Mouse (Mus musculus) kidney, postnatal 4 days (tissue): ENCODE measurements around the gene Ube2z.
A peak's percentile ranks its signal among the peaks of the same experiment; 100 is the strongest.

Source experiments
- DNase-seq, 2 experiments: peaks; one replicate each; pipeline ENCODE4 v3.0.0; 2021; ENCODE audit warnings: mixed read lengths in 2 of 2

Ube2z gene

DNA sequence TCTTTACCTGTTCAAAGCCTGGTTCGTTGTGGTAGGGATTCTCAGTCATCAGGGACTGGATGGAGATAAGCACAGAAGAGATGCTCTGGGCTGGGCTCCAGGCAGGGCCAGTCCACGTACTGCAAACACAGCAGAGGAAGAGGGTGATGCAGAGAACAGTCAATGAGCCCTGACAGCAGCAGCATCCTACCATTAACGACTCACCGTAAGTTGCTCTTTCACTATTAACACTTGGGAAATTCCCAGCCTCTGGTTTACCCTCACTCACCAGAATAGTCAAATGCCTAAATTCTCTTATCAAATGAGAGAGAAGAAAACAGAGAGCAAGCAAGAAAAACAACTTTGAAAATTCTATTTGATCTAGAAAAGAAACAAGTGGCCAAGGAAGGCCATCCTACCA, 6.9 kb downstream of the Ube2z start:
- DNase-seq = no peak

DNA sequence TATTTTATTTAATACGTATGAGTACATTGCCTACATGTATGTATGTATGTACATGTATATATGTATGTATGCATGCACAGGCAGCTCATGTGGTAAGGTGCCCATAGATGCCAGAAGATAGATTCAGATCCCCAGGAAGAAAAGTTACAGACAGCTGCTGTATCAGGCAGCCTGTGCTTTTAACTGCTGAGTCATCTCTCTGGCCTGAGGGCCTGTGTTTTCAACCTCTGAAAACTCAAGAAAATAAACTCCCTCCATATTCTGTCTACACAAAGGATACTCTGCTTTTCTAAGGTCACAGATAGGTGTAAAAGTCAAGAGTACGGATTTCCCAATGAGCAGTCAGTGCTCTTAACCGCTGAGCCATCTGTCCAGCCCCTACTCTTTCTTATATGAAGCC, 14.3 kb downstream of the Ube2z start:
- DNase-seq = no peak

GRCm38 (mm10) chr11:96049939-96050338, 15.2 kb downstream of the Ube2z start:
- DNase-seq = no peak

DNA sequence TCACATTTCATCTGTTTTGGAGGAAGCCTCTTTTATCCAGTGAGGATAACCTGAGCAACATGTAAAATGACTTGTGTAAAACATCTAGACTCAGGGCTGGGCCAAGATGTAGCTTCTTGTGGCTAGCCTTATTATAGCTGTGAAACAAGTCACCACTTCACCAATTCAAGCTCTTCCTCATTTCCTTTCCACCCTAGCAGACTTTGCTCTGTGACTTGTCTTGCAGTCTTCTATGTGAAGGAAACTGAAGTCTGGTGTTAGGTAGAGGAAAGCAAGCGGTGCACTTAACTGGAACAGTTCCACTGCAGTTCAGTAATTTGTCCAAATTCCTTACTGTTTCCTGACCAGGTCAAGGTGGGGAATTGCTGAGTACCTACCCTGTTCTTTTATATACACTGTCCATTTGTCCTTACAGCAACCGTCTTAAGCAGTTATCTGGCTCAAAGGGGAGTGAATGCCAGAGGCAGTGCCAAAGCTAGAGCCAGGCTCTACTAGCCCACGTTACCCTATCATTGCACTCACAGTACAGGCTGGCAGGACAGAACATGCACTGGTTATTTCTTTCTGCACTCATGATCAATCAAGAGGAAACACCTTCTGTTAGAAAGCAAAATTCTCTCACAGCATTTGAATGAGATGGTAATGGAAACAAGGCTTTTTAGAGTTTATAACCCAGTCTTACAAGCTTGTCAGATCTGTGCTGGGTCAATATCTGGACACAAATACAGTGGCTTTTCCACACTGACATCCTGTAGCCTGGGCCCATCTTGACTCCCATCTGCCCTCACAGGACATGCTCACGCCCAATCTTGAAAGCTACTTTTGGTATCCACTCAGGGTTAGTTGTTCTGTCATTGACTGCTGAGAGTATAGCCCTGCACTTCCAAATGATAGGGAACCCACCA, 17.5 kb downstream of the Ube2z start:
- no peak for DNase-seq

DNA sequence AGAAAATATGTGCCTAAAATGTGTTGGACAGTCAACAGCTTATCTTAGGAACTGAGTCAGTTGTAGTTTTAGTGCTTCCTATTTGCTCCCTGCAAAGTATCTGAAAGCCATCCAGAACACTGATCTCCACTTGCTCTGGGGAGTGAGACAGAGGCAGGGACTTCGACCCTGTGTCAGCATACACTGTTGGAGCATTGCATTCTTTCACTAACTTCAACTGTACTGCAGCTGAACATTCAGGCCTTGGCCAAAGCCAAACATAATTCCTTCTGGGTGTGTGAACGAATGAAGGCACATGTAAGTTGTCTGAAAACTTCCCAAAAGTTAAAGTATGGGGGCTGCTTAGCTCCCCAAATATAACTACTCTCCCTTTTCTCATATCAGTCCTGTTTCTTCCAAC, 18.4 kb downstream of the Ube2z start:
- DNase-seq = no peak

- DNase-seq = no peak
Observed at GRCm38 (mm10) chr11:96046028-96046427, 19.2 kb downstream of the Ube2z start.

- no peak for DNase-seq
Observed at GRCm38 (mm10) chr11:96044803-96045567, 20.2 kb downstream of the Ube2z start.

GRCm38 (mm10) chr11:96038560-96038959, 26.6 kb downstream of the Ube2z start:
- DNase-seq = no peak

GRCm38 (mm10) chr11:96037499-96037898, 27.7 kb downstream of the Ube2z start:
- no peak for DNase-seq

DNA sequence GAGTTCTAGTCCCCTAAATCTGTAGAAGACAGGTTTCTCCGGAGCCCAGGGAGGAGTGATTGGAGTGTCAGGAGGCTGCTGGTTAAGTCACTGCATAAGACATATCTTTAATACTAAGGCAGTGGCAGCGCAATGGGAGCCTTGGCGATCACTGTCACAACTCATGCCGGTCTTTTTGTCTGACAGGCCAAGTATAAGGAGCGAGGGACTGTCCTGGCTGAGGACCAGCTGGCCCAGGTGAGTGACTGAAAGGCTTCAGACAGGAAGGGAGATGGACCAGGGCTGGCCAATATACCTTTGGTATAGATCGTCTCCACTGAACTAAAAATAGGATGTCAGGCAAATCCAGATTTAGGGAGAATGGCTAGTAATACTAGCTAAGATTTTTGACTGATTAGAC, 30.1 kb downstream of the Ube2z start:
- no peak for DNase-seq

DNA sequence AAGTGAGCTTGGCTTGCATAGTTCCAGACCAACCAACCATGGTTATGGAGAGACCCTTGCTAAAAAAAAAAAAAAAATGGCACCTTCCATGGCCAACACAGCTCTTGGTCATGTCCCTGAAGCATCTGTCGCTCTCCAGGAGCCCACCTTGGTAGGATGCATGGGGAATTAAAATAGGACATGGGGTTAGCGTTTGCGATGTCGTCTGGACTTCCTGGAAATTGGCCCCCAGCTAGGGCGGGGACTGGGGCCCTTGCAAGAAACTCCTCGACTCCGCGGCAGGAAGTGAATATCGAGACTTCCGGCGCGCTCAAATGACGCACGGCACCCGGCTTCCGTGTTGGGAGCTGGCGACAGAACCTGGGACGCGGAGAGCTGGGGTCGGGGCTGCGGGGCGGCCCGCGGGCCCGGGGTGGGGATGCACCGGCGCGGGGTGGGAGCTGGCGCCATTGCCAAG, 30.6 kb downstream of the Ube2z start, which contains the start of gene Snf8:
TSS of gene Snf8 (plus strand) at position 290 of the 457 bp plus-strand sequence.
- peak; percentile 98 to 99 for DNase-seq

- no peak for DNase-seq
Observed at GRCm38 (mm10) chr11:96034116-96034515, 31.1 kb downstream of the Ube2z start.

GRCm38 (mm10) chr11:96033264-96033663, 31.9 kb downstream of the Ube2z start:
- no peak for DNase-seq

DNA sequence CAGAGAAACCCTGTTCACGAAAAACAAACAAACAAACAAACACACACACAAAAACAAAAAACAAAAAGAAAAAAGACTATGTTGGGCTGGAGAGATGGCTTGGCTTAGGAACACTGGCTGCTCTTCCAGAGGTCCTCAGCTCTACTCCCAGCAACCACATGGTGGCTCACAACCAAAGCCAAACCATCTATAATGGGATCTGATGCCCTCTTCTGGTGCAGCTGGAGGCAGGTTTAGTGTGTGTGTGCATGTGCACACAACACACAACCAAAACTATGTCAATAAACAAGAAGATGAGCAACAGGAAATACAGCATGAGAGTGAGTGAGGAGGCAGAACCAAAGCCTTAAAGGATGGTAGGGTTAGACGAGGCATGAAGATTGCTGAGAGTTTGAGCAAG, 33.5 kb downstream of the Ube2z start:
- DNase-seq = no peak

DNA sequence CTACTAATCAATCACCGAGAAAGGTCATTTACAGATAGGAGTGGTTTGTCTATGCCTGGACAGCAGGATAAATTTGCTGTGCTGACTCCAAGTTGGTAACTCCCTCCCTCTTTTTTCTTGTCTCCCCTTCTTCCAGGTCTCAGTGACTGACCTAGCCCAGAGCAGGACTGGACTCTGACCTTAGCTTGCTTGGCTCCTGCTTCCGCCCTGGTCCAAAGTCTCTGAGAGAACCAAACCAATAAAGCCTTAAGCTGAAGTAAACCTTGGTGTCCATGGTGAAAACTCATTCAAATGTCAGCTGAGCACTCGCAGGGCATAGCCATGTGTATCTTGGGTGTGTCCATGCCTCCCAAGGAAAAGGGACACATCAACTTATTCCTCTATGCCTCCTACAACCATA, 34.6 kb downstream of the Ube2z start:
- peak in 1 of 2 experiments; percentile 40 for DNase-seq

- no peak for DNase-seq
Observed at GRCm38 (mm10) chr11:96028130-96028529, 37.1 kb downstream of the Ube2z start.

DNA sequence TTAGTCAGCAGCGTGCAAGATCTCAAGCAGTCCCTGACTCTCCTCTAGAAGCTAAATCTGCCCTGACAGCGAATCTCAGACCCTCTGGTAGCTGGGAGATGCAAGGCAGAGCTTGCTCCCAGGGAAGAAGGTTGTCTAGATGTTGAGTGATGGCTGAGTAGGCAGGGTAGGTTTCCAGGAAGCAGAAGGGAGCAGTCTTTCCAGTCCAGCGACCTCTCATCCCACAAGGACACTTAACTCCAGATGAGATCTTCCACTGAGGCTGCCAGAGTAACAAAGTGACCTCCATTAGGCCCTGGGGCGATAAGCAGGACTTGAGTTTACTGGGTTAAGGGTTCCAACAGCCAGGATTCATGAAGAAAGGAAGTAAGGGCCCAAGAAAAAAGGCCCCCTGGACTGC, 44.6 kb downstream of the Ube2z start:
- no peak for DNase-seq

DNA sequence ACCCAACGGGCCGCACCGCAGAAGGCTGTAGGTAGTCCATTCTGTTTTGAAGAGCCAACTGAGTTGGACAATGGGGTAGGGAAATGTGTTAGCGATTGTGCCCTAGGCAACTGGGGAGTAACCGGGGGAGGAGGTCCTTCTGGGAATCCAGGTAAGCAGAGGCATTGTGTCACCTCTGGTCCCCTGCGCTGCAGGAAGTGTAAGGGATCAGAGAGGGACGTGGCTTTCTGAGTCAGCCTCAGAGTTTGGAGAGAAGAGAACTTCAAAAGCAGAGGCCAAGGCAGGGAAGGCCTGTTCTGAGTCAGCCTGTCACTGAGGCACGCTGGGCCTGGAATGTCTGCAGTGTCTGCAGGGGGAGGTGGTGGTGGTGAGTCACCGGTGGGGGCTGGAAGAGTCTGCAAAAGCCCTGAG, 47.2 kb downstream of the Ube2z start:
- DNase-seq = no peak

DNA sequence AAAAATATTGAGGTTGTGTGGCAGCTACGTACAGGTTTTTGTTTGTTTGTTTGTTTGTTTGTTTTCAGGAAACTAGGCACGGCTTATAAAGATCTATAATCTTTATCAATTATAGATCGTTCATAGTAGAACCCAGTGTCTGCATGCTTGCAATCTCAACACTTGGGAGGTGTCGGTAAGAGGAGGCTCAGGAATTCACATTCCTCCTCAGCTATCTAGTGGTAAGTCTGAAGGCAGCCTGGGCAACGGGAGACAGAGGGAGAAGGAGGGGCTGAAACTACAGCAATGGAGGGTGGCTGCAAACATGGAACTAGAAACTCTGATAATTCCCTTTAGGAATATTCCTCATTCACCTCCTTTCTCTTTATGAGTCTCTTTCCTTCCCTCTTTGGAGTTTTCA, 49.8 kb downstream of the Ube2z start:
- DNase-seq = no peak

DNA sequence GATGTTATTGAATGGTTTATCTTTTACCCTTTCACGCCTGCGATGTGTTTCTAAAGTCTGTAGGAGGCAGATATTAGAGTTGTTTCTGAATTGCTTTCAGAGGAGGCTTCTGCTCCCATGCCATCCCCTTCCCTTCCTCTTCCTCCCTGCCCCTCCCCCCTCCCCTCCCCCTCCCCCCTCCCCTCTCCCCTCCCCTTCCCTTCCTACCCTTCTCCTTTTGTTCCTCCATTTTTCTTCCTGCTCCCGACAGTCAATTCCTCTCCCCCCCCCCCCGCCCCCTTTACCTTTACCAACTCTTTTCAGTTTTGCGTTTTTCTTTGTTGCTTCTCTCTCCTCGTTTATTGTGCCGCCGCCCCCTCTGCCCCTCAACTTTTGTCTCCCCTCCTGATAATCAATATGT, 53.2 kb downstream of the Ube2z start:
- no peak for DNase-seq

DNA sequence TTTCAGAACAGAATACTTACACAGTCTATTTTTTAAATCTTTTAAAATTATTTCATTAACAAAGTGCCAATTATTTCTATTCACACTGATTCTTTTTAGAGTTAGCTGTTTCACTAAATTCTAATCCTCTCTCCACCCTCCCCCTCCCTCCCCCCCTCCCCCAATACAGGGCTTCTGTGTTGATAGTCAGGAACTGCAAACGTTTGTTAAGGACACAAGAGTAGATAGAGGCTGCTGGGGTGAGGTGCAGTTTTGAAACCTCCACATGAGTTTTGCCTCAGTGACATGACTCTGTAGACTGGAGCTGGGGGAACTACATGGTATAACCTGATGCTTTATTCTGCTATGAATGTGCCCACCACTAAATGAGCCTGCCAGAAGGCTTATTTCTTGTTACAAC, 56.4 kb downstream of the Ube2z start:
- no peak for DNase-seq

DNA sequence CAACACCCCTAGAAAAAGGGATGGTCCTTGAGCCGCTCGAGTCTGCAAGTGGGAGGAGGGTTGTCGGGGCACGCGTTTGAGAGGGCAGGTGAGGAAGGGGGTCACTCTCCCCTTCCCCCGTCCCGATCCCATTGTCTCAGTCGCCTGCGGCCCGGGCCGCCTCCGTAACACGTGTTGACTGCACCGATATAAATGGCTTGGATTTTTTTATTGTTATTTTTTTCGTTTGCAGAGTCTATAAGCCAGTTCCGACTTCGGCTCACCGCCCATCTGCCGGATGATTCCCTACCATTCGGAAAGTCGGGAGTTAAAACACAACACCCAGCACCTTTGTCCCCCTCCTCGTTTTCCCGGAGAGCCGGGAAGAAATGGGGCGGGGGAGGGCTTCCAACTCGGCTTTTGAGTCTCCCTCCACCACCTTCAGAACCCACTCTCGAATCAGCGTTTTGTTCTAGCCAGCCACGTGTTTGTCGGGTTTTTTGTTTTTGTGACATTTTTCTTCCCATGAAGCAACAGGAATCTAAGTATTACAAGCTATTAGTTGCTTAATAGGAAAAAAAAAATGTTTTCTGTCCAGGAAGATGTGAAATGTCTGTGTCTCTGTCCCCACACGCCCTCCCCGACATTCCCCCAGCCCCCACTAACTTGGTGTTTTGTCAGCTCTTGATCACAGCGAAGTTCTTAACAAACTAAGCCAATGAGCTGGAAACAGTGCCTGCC, 57.5 kb downstream of the Ube2z start:
- peak; percentile 40 to 65 for DNase-seq

DNA sequence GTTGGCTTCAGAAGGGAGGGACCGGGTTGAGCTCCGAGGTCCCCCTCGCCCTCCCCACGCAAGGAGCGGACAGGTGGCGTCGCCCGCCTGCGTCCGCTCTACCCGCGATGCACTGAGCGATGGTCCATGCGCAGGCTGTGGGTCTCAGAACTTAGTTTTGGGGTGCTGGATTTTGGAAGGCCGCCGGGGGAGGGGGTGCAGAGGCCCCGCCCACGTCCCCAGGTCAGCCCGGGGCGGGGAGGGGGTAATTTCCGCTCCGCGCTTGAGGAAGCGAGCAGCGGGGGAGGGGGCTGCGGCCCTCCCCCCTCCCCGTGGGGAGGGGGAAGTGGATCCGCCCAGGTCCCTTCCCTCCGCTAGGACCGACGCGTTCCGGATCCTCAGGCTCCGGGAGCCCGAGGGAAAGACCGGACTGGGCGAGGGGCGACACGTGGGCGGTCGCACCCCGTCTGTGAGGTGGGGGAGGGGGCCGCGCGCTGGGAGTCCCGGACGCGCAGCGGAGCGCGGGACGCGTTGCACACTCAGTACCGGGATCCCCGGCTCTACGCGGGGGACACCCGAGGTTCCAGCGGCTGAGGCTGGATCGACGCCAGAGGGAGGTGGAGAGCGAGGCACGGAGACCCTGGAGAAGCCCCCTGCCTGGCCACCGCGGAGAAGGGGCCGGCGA, 58.2 kb downstream of the Ube2z start:
- DNase-seq = peak; percentile 63 to 70
